ENCODE assay signal across 8 mouse cellular contexts in genomic region chr11:113565006-113565995, GRCm38 (mm10). TPM values are rescaled to one million over a fixed set of nuclear protein-coding genes. Genes with fewer than 3 reads are reported as not detected.
DNase-seq lines count a peak whose midpoint lies in the region; ATAC-seq and TF ChIP-seq lines count a peak whose summit lies in the region.

No protein-coding gene starts in this region.

- H3K9me3 ChIP-seq in heart, embryonic 13.5 days: no peaks in the 10 kb centered on the region
- no peaks in the 10 kb centered on the region for H3K9me3 ChIP-seq in kidney, postnatal 0 days (replicated peaks; ENCODE audit: low read length)
- H3K9me3 ChIP-seq in liver, embryonic 11.5 days (ENCODE audit: control insufficient read depth, low read length): no peaks in the 10 kb centered on the region

- TF ChIP-seq CTCF in brain, embryonic 14.5 days (IDR thresholded peaks at IDR 0.05; ENCODE audit: borderline replicate concordance, extremely low read depth, insufficient read depth, insufficient read length): no peak
- no peak for TF ChIP-seq CTCF in kidney, postnatal 0 days (IDR thresholded peaks at IDR 0.05; ENCODE audit: low read depth)

- no peaks in the 10 kb centered on the region for H3K79me2 ChIP-seq in myocyte (ENCODE audit: control insufficient read depth, insufficient read depth)

- DNase-seq in CD4-positive helper T cell, adult 2 months (ENCODE audit: low read depth, low spot score): peak; percentile 91
- DNase-seq in brain, embryonic 14.5 days (ENCODE audit: low read depth): peak; percentile 95
- peak; percentile 91 for DNase-seq in kidney, postnatal 0 days (ENCODE audit: low spot score)
- peak; percentile 86 for DNase-seq in liver, embryonic 11.5 days (ENCODE audit: low spot score)
- DNase-seq in spleen, postnatal 4 days (ENCODE audit: low spot score in 2 of 2): peak; percentile 68 to 81

- peak overlapping the region; percentile 86 for H3K4me2 ChIP-seq in heart, embryonic 13.5 days
- H3K4me2 ChIP-seq in kidney, postnatal 0 days (ENCODE audit: low read length): peak overlapping the region; percentile 90
- peak overlapping the region; percentile 86 for H3K4me2 ChIP-seq in liver, embryonic 11.5 days
- H3K4me2 ChIP-seq in myocyte (ENCODE audit: low read depth): peak overlapping the region; percentile 82

- no peaks in the 10 kb centered on the region for H3K27me3 ChIP-seq in heart, embryonic 13.5 days (replicated peaks)
- H3K27me3 ChIP-seq in kidney, postnatal 0 days (ENCODE audit: insufficient read depth, low read length): no peaks in the 10 kb centered on the region
- no peaks in the 10 kb centered on the region for H3K27me3 ChIP-seq in liver, embryonic 11.5 days (replicated peaks; ENCODE audit: control insufficient read depth, insufficient read depth, low read length)
- no peaks in the 10 kb centered on the region for H3K27me3 ChIP-seq in myocyte (ENCODE audit: control insufficient read depth, insufficient read depth, insufficient read length)

- peak overlapping the region; percentile 65 for H3K4me3 ChIP-seq in heart, embryonic 13.5 days
- H3K4me3 ChIP-seq in kidney, postnatal 0 days (replicated peaks; ENCODE audit: low read depth, low read length): peak overlapping the region; percentile 46
- H3K4me3 ChIP-seq in liver, embryonic 11.5 days (ENCODE audit: low read depth, low read length): peak overlapping the region; percentile 66
- H3K4me3 ChIP-seq in myocyte: peak overlapping the region; percentile 26

- ATAC-seq in erythroblast, adult 5-6 weeks (replicated peaks; ENCODE audit: low FRiP score, poor library complexity, severe bottlenecking): 0 out of 2 replicates have a peak, but pooled peaks have one; percentile 44
- peak; percentile 75 for ATAC-seq in heart, embryonic 13.5 days (ENCODE audit: extremely low read depth, insufficient number of reproducible peaks, low FRiP score, low TSS enrichment)
- peak; percentile 89 for ATAC-seq in kidney, postnatal 0 days (replicated peaks; ENCODE audit: low FRiP score, low read depth)
- ATAC-seq in liver, embryonic 11.5 days (replicated peaks; ENCODE audit: low FRiP score): peak; percentile 89

- H3ac ChIP-seq in myocyte (ENCODE audit: control insufficient read depth, insufficient read length): no peak overlapping the region

- 8% methylated on average over 34 of the region's 34 CpGs for WGBS in heart, embryonic 13.5 days
- 8% methylated on average over 33 of the region's 34 CpGs for WGBS in kidney, postnatal 0 days
- WGBS in liver, embryonic 11.5 days: 9% methylated on average over 34 of the region's 34 CpGs

- TF ChIP-seq POLR2A in brain, embryonic 14.5 days (IDR thresholded peaks at IDR 0.05; ENCODE audit: borderline replicate concordance, extremely low read depth, insufficient read depth, insufficient read length, poor library complexity, severe bottlenecking): no peak
- TF ChIP-seq POLR2A in myocyte (IDR thresholded peaks at IDR 0.05; ENCODE audit: insufficient read length, low read depth): peak; percentile 62

- no peaks in the 10 kb centered on the region for H3K36me3 ChIP-seq in heart, embryonic 13.5 days
- H3K36me3 ChIP-seq in kidney, postnatal 0 days (ENCODE audit: insufficient read depth, low read length): no peaks in the 10 kb centered on the region
- no peaks in the 10 kb centered on the region for H3K36me3 ChIP-seq in liver, embryonic 11.5 days (ENCODE audit: control insufficient read depth, insufficient read depth, low read length)
- no peaks in the 10 kb centered on the region for H3K36me3 ChIP-seq in myocyte (ENCODE audit: control insufficient read depth, insufficient read depth)

- H3K4me1 ChIP-seq in heart, embryonic 13.5 days: peaks cover 14% of the 10 kb centered on the region
- no peaks in the 10 kb centered on the region for H3K4me1 ChIP-seq in kidney, postnatal 0 days (replicated peaks; ENCODE audit: insufficient read depth, low read length)
- peaks cover 7% of the 10 kb centered on the region; the same call in 1 of the 2 replicates for H3K4me1 ChIP-seq in liver, embryonic 11.5 days (replicated peaks; ENCODE audit: control insufficient read depth, insufficient read depth, low read length)

- no peak overlapping the region for H3K27ac ChIP-seq in heart, embryonic 13.5 days (replicated peaks)
- no peak overlapping the region for H3K27ac ChIP-seq in kidney, postnatal 0 days
- H3K27ac ChIP-seq in liver, embryonic 11.5 days (ENCODE audit: low read depth, low read length): no peak overlapping the region

- H3K9ac ChIP-seq in heart, embryonic 13.5 days: peak overlapping the region; percentile 83
- H3K9ac ChIP-seq in kidney, postnatal 0 days (ENCODE audit: low read depth, low read length): peak overlapping the region; percentile 53
- H3K9ac ChIP-seq in liver, embryonic 11.5 days (ENCODE audit: low read depth, low read length): peak overlapping the region; percentile 72

TF ChIP-seq in myocyte, 11 proteins besides CTCF, POLR2A, EP300 and RAD21:
- TF ChIP-seq USF1 (IDR thresholded peaks at IDR 0.05; ENCODE audit: low read depth): peak; percentile 81
- no peak for TF ChIP-seq POLR2AphosphoS2 (IDR thresholded peaks at IDR 0.05; ENCODE audit: insufficient read length, low read depth)
- TF ChIP-seq MAX (IDR thresholded peaks at IDR 0.05; ENCODE audit: low read depth): no peak
- TF ChIP-seq MYOD1 (IDR thresholded peaks at IDR 0.05; ENCODE audit: control insufficient read depth in 1 of 3, insufficient read length in 2 of 3, low read depth in 2 of 3): peak in 1 of 3 experiments; percentile 27

RNA-seq across cellular contexts. Expression of gene Sstr2, which starts 53.8 kb away (rescaled TPM):
- polyA plus RNA-seq in brain, embryonic 14.5 days (2012; rRNA removed): 29.0 and 67.3 TPM in 2 replicates
- 0.63 TPM in 1 of 2 replicates, not detected in the other for total RNA-seq in erythroblast, adult 5-6 weeks (2015; ENCODE audit: low replicate concordance)
- total RNA-seq in erythroblast, adult 5-6 weeks (2017; ENCODE audit: low replicate concordance): 0.56 TPM in 1 of 2 replicates, not detected in the other
- polyA plus RNA-seq in heart, embryonic 13.5 days (2015; fragmentation: Nextera tagmentation; extraction: Ambion mirVana): 0.39 and 0.45 TPM in 2 replicates
- polyA plus RNA-seq in kidney, postnatal 0 days (2015; fragmentation: Nextera tagmentation; extraction: Ambion mirVana): 0.20 and 0.31 TPM in 2 replicates
- polyA plus RNA-seq in liver, embryonic 11.5 days (2014; fragmentation: Nextera tagmentation; extraction: Ambion mirVana): 2.2 and 2.7 TPM in 2 replicates
- polyA plus RNA-seq in myocyte (2012; fragmentation: generic; extraction: Trizol): 5.3 TPM
